Mouse (Mus musculus): ENCODE measurements at regions not wholly inside any gene's neighbourhood (a gene's known extent, or its start where the extent isn't known, plus 50 kb on each side); places are given as distances from the start of the nearest gene placed in this dataset.

DNA sequence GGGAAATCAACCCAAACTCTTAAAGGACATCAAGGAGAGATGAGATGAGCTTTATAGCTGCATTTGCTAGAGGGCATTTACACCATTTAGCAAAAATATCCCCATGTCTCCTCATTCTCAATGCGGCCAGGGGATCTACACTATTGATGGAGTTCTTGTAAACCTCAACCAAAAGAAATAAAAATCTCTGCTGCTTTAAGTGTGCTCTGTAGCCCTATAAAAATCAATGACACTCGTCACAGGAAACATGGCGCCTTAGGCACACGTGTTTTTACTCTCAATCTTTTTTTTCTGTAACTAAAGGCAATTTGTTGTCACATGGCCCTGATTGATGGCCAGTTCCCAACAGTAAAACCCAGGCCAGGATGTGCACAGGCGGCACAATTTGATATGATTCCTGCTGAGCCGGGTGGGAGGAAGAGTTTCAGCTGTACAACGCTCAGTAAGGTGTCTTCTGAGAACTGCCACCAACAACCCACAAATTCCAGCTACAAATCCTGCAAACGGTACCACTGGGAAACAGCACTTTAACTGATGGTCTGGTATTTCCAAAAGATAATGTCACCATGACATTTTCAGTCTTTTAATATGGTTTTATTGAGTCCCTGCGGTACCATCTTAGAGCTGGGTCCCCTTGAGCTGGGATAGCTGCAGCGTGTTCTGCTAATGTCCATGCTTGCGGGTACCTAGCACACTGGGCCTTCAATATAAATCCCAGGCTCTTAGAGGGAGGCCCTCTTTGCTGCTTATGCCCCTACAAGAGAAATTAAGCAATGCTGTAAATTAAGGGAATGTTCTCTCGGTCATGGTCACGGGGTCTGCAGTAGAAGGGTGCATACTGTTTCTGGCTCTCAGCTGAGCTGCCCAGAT lies 78.8 kb downstream of the Tpbg start:
- no peak for TF ChIP-seq USF1 (IDR thresholded peaks at IDR 0.05; ENCODE audit: low read depth)
- no peak for TF ChIP-seq CEBPB (IDR thresholded peaks at IDR 0.05; ENCODE audit: low read depth)
- TF ChIP-seq CTCF (IDR thresholded peaks at IDR 0.05; ENCODE audit: control insufficient read depth, insufficient read depth, insufficient read length), result no peak
- TF ChIP-seq MYOG (IDR thresholded peaks at IDR 0.05; ENCODE audit: control insufficient read depth, extremely low read depth, insufficient read length), result no peak
- TF ChIP-seq FOSL1 (IDR thresholded peaks at IDR 0.05; ENCODE audit: insufficient read depth, low read length, poor library complexity, severe bottlenecking), result no peak
- TF ChIP-seq MYOD1 (IDR thresholded peaks at IDR 0.05; ENCODE audit: control insufficient read depth, insufficient read length, low read depth), result no peak
